ENCODE assay signal across 8 mouse cellular contexts in genomic region chr2:118676839-118677741, GRCm38 (mm10). TPM values are rescaled to one million over a fixed set of nuclear protein-coding genes. Genes with fewer than 3 reads are reported as not detected.
DNase-seq lines count a peak whose midpoint lies in the region; ATAC-seq and TF ChIP-seq lines count a peak whose summit lies in the region.

No protein-coding gene starts in this region.

- H3K9me3 ChIP-seq in heart, embryonic 16.5 days (replicated peaks; ENCODE audit: control insufficient read depth, low read length), result no peaks in the 10 kb centered on the region
- no peaks in the 10 kb centered on the region; the same call in 1 of the 2 replicates for H3K9me3 ChIP-seq in limb, embryonic 11.5 days (ENCODE audit: control insufficient read depth, low read length)
- H3K9me3 ChIP-seq in midbrain, embryonic 13.5 days, result no peaks in the 10 kb centered on the region

- peak overlapping the region; percentile 80 for H3K9ac ChIP-seq in heart, embryonic 16.5 days (ENCODE audit: low read length)
- H3K9ac ChIP-seq in limb, embryonic 11.5 days (ENCODE audit: low read length), result peak overlapping the region; percentile 27; the same call in 1 of the 2 replicates
- peak overlapping the region; percentile 71 for H3K9ac ChIP-seq in midbrain, embryonic 13.5 days (replicated peaks)

- peak; percentile 25; the same call in 1 of the 2 replicates for ATAC-seq in heart, embryonic 16.5 days (replicated peaks; ENCODE audit: extremely low read depth, insufficient read depth, low FRiP score)
- ATAC-seq in limb, embryonic 11.5 days (ENCODE audit: insufficient number of reproducible peaks, low FRiP score, low TSS enrichment, low read depth), result no peak
- peak; percentile 73 for ATAC-seq in midbrain, embryonic 13.5 days

- H3K4me2 ChIP-seq in heart, embryonic 16.5 days (ENCODE audit: low read depth, low read length), result peak overlapping the region; percentile 99
- H3K4me2 ChIP-seq in limb, embryonic 11.5 days (ENCODE audit: low read depth, severe bottlenecking), result peak overlapping the region; percentile 67
- peak overlapping the region; percentile 98 for H3K4me2 ChIP-seq in midbrain, embryonic 13.5 days (replicated peaks)

- no peak for TF ChIP-seq CTCF in spleen, adult 2 months (IDR thresholded peaks at IDR 0.05; ENCODE audit: extremely low read depth, insufficient read depth, insufficient read length, insufficient replicate concordance)
- no peak for TF ChIP-seq CTCF in cortical plate, adult 2 months (IDR thresholded peaks at IDR 0.05; ENCODE audit: extremely low read depth, insufficient read depth, low read length)

- 5% methylated on average over 83 of the region's 89 CpGs for WGBS in spleen, adult 2 months
- 1% methylated on average over 84 of the region's 89 CpGs for WGBS in heart, embryonic 16.5 days
- under 1% methylated on average over 82 of the region's 89 CpGs for WGBS in limb, embryonic 11.5 days
- WGBS in midbrain, embryonic 13.5 days, result under 1% methylated on average over 89 of the region's 89 CpGs

- DNase-seq in spleen, adult 2 months (ENCODE audit: low read depth in 1 of 2, low spot score in 2 of 2), result no peak
- no peak for DNase-seq in spleen, adult 12 weeks (ENCODE audit: low spot score)
- peak; percentile 56 for DNase-seq in limb, embryonic 11.5 days (ENCODE audit: low spot score)
- DNase-seq in ovary, postnatal 10 days (ENCODE audit: low spot score), result no peak
- no peak for DNase-seq in thymus, postnatal 10 days (ENCODE audit: low spot score in 2 of 2)

- TF ChIP-seq POLR2A in spleen, adult 2 months (IDR thresholded peaks at IDR 0.05; ENCODE audit: low read depth, low read length), result no peak
- no peak for TF ChIP-seq POLR2A in cortical plate, adult 2 months (IDR thresholded peaks at IDR 0.05; ENCODE audit: extremely low read depth, insufficient read depth, low read length)

- peaks cover 11% of the 10 kb centered on the region for H3K27me3 ChIP-seq in spleen, adult 2 months (ENCODE audit: control insufficient read depth, insufficient read depth, low read length)
- peaks cover 39% of the 10 kb centered on the region for H3K27me3 ChIP-seq in heart, embryonic 16.5 days (ENCODE audit: control insufficient read depth, insufficient read depth, low read length)
- peaks cover 71% of the 10 kb centered on the region for H3K27me3 ChIP-seq in limb, embryonic 11.5 days (ENCODE audit: control insufficient read depth, insufficient read depth, low read length)
- peaks cover 90% of the 10 kb centered on the region for H3K27me3 ChIP-seq in midbrain, embryonic 13.5 days

- H3K4me3 ChIP-seq in spleen, adult 2 months (ENCODE audit: extremely low read depth, insufficient read depth, insufficient read length), result peak overlapping the region; percentile 48; the same call in 1 of the 2 replicates
- H3K4me3 ChIP-seq in cortical plate, adult 2 months (ENCODE audit: insufficient read depth, low read length), result peak overlapping the region; percentile 39
- H3K4me3 ChIP-seq in heart, embryonic 16.5 days (ENCODE audit: low read length), result peak overlapping the region; percentile 67
- peak overlapping the region; percentile 39 for H3K4me3 ChIP-seq in limb, embryonic 11.5 days (ENCODE audit: low read depth, low read length)
- H3K4me3 ChIP-seq in midbrain, embryonic 13.5 days (replicated peaks), result peak overlapping the region; percentile 55

- no peak overlapping the region for H3K27ac ChIP-seq in spleen, adult 2 months (ENCODE audit: insufficient read depth, low read length)
- H3K27ac ChIP-seq in cortical plate, adult 2 months (ENCODE audit: insufficient read depth, low read length), result no peak overlapping the region
- H3K27ac ChIP-seq in heart, embryonic 16.5 days (ENCODE audit: low read length), result no peak overlapping the region
- no peak overlapping the region for H3K27ac ChIP-seq in limb, embryonic 11.5 days (replicated peaks; ENCODE audit: low read depth, low read length)
- no peak overlapping the region for H3K27ac ChIP-seq in midbrain, embryonic 13.5 days

- H3K36me3 ChIP-seq in spleen, adult 2 months (ENCODE audit: control insufficient read depth, insufficient read depth, low read length), result no peaks in the 10 kb centered on the region
- H3K36me3 ChIP-seq in heart, embryonic 16.5 days (ENCODE audit: control insufficient read depth, insufficient read depth), result no peaks in the 10 kb centered on the region
- H3K36me3 ChIP-seq in limb, embryonic 11.5 days (ENCODE audit: control insufficient read depth, insufficient read depth, low read length), result no peaks in the 10 kb centered on the region
- H3K36me3 ChIP-seq in midbrain, embryonic 13.5 days, result no peaks in the 10 kb centered on the region

- peaks cover 9% of the 10 kb centered on the region; the same call in 1 of the 2 replicates for H3K4me1 ChIP-seq in spleen, adult 2 months (ENCODE audit: control insufficient read depth, insufficient read depth, insufficient read length)
- peaks cover 1% of the 10 kb centered on the region; the same call in 1 of the 2 replicates for H3K4me1 ChIP-seq in cortical plate, adult 2 months (ENCODE audit: control insufficient read depth, insufficient read depth, low read length)
- H3K4me1 ChIP-seq in heart, embryonic 16.5 days (ENCODE audit: control insufficient read depth, insufficient read depth, low read length), result peaks cover 11% of the 10 kb centered on the region
- peaks cover 4% of the 10 kb centered on the region for H3K4me1 ChIP-seq in limb, embryonic 11.5 days (ENCODE audit: control insufficient read depth, insufficient read depth, low read length)
- peaks cover 16% of the 10 kb centered on the region for H3K4me1 ChIP-seq in midbrain, embryonic 13.5 days (replicated peaks)

RNA-seq across cellular contexts. Expression of gene Pak6, which starts 14.0 kb away (rescaled TPM):
- polyA plus RNA-seq in spleen, adult 2 months (2012; rRNA removed), result 0.33 and 0.45 TPM in 2 replicates
- polyA plus RNA-seq in cortical plate, adult 2 months (2012; rRNA removed), result 58.0 and 63.1 TPM in 2 replicates
- 9.8 and 11.1 TPM in 2 replicates for polyA plus RNA-seq in heart, embryonic 16.5 days (2015; fragmentation: Nextera tagmentation; extraction: Ambion mirVana)
- 0.33 and 0.50 TPM in 2 replicates for polyA plus RNA-seq in limb, embryonic 11.5 days (2014; fragmentation: Nextera tagmentation; extraction: Ambion mirVana)
- polyA plus RNA-seq in midbrain, embryonic 13.5 days (2015; fragmentation: Nextera tagmentation; extraction: Ambion mirVana), result 20.1 and 21.1 TPM in 2 replicates

RNA-seq across cellular contexts. Expression of gene Ankrd63, which starts 26.7 kb away (rescaled TPM):
- 0.02 and 0.04 TPM in 2 replicates for polyA plus RNA-seq in spleen, adult 2 months (2012; rRNA removed)
- polyA plus RNA-seq in cortical plate, adult 2 months (2012; rRNA removed), result 11.3 and 17.9 TPM in 2 replicates
- polyA plus RNA-seq in heart, embryonic 16.5 days (2015; fragmentation: Nextera tagmentation; extraction: Ambion mirVana), result 2.8 and 3.1 TPM in 2 replicates
- not detected in 2 replicates for polyA plus RNA-seq in limb, embryonic 11.5 days (2014; fragmentation: Nextera tagmentation; extraction: Ambion mirVana)
- 0.04 TPM in 1 of 2 replicates, not detected in the other for polyA plus RNA-seq in midbrain, embryonic 13.5 days (2015; fragmentation: Nextera tagmentation; extraction: Ambion mirVana)

RNA-seq across cellular contexts. Expression of gene Plcb2, which starts 51.1 kb away (rescaled TPM):
- 37.0 and 41.7 TPM in 2 replicates for polyA plus RNA-seq in spleen, adult 2 months (2012; rRNA removed)
- polyA plus RNA-seq in cortical plate, adult 2 months (2012; rRNA removed), result 2.9 and 3.0 TPM in 2 replicates
- polyA plus RNA-seq in heart, embryonic 16.5 days (2015; fragmentation: Nextera tagmentation; extraction: Ambion mirVana), result 3.2 and 3.4 TPM in 2 replicates
- 0.48 and 0.57 TPM in 2 replicates for polyA plus RNA-seq in limb, embryonic 11.5 days (2014; fragmentation: Nextera tagmentation; extraction: Ambion mirVana)
- 0.11 and 0.13 TPM in 2 replicates for polyA plus RNA-seq in midbrain, embryonic 13.5 days (2015; fragmentation: Nextera tagmentation; extraction: Ambion mirVana)

Comparison
In these comparisons a context has a peak if more than half of its experiments do, and no peak if none do; other contexts are left out.
1. H3K9ac ChIP-seq: peak in every context shown above with its lines; median percentile 80 in heart, embryonic 16.5 days; 71 in midbrain, embryonic 13.5 days; 27 in limb, embryonic 11.5 days.